Mouse (Mus musculus) spleen, postnatal 14 days (tissue): ENCODE measurements around the gene Akr1c14.
"Not testable (repeated sequence)": the region's sequence is repeated elsewhere in the genome, so short reads cannot be mapped to it uniquely, and the experiment has no call there.

ENCODE experiments used
- DNase-seq, 2 experiments: peaks; one replicate each; pipeline ENCODE4 v3.0.0; 2021 to 2022; ENCODE audit warnings: low spot score in 2 of 2

The Akr1c14 gene

DNA sequence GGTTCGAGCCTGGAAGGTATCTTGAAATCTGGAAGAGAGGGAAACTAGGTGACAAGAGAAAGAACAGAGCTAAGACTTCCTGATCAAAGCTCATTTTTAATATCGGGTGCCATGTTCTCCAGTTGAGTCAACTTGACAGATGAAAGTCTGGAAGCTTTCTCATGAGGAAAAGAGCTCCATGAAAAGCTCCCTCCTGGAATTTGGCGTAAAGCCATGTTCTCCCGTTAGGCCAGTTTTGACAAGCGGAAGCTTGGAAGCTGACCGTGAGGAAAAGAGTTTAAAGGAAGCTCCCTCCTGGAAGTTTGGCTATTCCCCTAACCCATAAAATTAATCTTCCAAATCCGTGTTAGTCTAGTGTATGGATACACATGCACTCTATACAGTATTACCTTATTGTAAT lies 74.3 kb downstream of the Akr1c14 start:
- DNase-seq, result no peak

DNA sequence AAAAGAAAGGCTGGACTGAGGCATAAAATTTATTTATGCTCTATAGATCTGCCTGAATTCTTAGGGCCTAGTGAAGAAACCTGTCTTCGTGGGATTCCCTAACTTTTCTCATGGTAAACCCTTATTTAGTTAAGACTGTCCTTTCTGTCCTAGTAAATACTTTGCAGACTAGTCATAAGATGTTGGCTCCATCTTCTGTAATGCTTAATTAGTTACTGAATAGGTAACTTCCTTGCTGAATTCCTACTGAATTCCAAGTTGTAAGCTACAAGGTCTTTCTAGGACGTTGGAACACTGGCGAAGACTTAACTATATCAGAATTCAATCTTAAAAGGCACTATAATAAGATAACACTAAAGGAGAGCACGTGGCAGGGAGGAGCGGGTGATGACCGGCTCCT lies 75.7 kb downstream of the Akr1c14 start:
- not testable (repeated sequence) for DNase-seq

DNA sequence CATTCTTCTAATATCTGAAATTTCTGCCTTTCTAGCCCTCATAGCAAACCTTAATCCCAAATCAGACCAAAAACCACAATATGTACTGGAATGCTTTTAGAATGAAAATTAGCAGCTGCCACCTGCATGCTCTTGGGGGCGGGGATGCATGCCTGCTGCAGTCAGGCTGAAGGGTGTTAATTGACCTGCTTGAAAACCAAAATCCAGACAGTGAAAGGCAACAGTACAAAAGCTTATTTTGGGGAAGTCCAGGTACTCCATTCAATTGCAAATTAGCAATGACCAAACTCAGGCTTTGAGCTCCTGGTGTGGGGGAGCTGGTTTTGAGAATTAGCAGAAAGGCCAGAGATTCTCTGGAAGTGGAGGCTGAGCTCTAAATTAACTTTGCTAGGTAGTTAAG lies 77.0 kb downstream of the Akr1c14 start:
- not testable (repeated sequence) for DNase-seq

DNA sequence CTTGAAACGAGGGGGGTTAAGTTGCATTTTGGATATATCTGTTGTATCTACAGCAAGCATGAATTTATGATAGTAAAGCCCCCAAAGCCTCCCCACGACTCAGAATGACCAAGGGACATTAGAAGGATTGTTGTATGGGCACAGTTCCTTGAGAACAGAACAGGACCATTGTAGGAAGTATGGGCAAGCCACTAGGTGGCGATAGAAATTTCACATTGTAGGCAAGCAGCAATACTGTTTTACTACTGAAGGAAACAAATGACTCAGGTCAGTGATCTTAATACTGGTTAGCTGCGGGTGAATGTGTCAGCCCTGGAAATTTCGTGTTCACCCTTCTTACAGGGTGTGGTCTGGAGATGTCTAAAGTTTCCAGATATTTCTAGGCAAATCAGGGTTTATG lies 80.3 kb downstream of the Akr1c14 start:
- no peak for DNase-seq

DNA sequence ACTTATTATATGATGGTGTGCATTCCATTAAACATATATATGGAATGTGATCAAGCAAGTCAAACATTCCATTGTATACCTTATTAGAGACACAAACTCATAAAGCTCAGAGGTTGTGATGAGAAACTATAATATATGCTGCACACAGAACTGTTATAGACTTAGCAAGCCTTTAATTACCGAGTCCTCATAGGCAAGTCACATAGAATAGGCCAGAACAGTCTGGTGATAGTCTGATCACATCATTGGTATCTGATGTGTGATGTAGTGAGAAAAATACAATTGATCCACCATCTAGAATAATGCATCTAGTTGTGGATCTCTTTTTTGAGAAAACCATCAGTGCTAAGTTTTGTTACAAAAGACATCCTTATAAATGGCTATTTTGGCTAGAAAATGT lies 82.5 kb downstream of the Akr1c14 start:
- no peak for DNase-seq

DNA sequence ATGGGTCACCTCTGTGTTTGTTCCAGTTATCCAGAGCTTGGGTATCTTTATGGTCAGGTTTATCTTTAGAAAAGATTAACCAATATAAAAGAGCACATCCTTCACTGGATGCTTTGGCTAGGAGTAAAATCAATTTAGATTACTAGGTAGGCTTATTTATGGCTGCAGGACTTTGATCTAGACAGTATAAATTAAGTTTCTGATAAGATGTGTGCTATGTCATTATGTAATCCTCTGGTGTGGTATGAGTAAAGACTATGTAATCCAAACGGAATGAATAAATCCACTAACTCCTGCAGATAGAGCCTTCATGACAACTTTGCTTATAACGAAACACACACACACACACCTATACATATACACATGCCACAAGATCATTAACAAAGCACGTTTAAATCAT lies 82.9 kb downstream of the Akr1c14 start:
- DNase-seq, result no peak

DNA sequence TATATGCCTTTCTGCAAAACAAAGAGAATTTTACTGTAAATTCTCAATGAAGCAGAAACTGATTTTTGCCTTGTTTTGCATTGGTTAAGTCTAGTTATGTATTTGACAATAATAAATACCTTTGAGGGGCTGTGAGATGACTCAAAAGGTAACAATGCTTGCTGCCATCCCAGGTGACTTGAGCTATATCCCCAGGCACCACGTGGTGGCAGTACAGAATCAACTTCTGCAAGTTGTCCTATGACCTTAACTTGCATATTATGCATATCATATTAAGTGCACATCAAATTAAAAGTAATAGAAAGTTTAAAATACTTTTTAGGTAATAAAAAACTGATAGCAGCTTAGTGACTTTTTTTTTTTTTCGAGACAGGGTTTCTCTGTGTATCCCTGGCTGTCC lies 84.3 kb downstream of the Akr1c14 start:
- no peak for DNase-seq
